Mouse (Mus musculus) ES-E14 (cell line): ENCODE measurements around the gene Dock11. TPM values are rescaled to one million over a fixed set of nuclear protein-coding genes. Genes with fewer than 3 reads are reported as not detected.

Experiments
- DNase-seq: peaks from one replicate; pipeline ENCODE4 v3.0.0-alpha.2; 2013; ENCODE audit warnings: low read depth, low spot score
- H3K27ac ChIP-seq: 2 replicates; pipeline ENCODE4 v1.5.1; 2012; ENCODE audit warnings: low read depth, mild to moderate bottlenecking, low read length, moderate library complexity, mixed read lengths; ENCODE audit not compliant: poor library complexity, insufficient read depth, severe bottlenecking
- H3K36me3 ChIP-seq: 2 replicates; pipeline ENCODE4 v1.6.1; 2012; ENCODE audit warnings: mild to moderate bottlenecking, low read length, moderate library complexity, mixed read lengths; ENCODE audit not compliant: control insufficient read depth, poor library complexity, insufficient read depth, severe bottlenecking
- H3K4me1 ChIP-seq, 2 experiments: fragments of 150-350 bp in 1 of 2; sonication (generic) in 1 of 2; 2 replicates each; pipeline ENCODE4 v1.6.1; 2012; ENCODE audit warnings: low read length in 2 of 2, mild to moderate bottlenecking in 1 of 2, mixed read lengths in 1 of 2; ENCODE audit not compliant: control insufficient read depth in 2 of 2, insufficient read depth in 2 of 2, poor library complexity in 1 of 2
- H3K4me3 ChIP-seq, 2 experiments: fragments of 150-350 bp in 1 of 2; sonication (generic) in 1 of 2; 2 replicates each; pipeline ENCODE4 v1.5.1; 2012; ENCODE audit warnings: low read length in 2 of 2, low read depth in 1 of 2, mild to moderate bottlenecking in 1 of 2, mixed read lengths in 1 of 2; ENCODE audit not compliant: insufficient read depth in 1 of 2, poor library complexity in 1 of 2, severe bottlenecking in 1 of 2
- H3K9ac ChIP-seq: 2 replicates; pipeline ENCODE4 v1.6.1; 2012; ENCODE audit warnings: low read depth, mild to moderate bottlenecking, low read length, mixed read lengths; ENCODE audit not compliant: poor library complexity, insufficient read depth, severe bottlenecking
- H3K9me3 ChIP-seq: fragments of 150-350 bp; sonication (generic); 2 replicates; pipeline ENCODE4 v1.6.1; 2012; ENCODE audit warnings: low read depth, mild to moderate bottlenecking, low read length; ENCODE audit not compliant: control insufficient read depth, insufficient read depth
- CHD2 ChIP-seq: IDR thresholded peaks from 2 replicates; pipeline ENCODE4 v1.6.1; 2014; ENCODE audit warnings: mild to moderate bottlenecking, low read depth, low read length, inconsistent platforms
- HCFC1 ChIP-seq: IDR thresholded peaks from 2 replicates; pipeline ENCODE4 v1.6.1; 2012; ENCODE audit warnings: low read length, inconsistent platforms, borderline replicate concordance; ENCODE audit not compliant: insufficient read depth
- MAFK ChIP-seq: IDR thresholded peaks from 2 replicates; pipeline ENCODE4 v1.6.1; 2014; ENCODE audit warnings: mild to moderate bottlenecking, low read depth, low read length, inconsistent platforms; ENCODE audit not compliant: insufficient read depth
- ZC3H11A ChIP-seq: IDR thresholded peaks from 2 replicates; pipeline ENCODE4 v1.6.1; 2012; ENCODE audit warnings: low read depth, mild to moderate bottlenecking, inconsistent platforms, low read length, borderline replicate concordance
- ZNF384 ChIP-seq: IDR thresholded peaks from 2 replicates; pipeline ENCODE4 v1.6.1; 2012; ENCODE audit warnings: low read depth, low read length, inconsistent platforms
- in situ Hi-C, 2 experiments: fragments of 600-800 bp; cut with MboI; formaldehyde crosslinking; loops; one replicate each; pipeline ENCODE4 v1.15.1; 2025; ENCODE audit warnings: low sequenced_read_pairs in 2 of 2, inconsistent platforms in 1 of 2; ENCODE audit not compliant: unreplicated experiment in 2 of 2
- total RNA-seq: library from RNA; depleted of rRNA; stranded (reverse); fragments of 300-350 nt; gene quantifications from 2 replicates; pipeline ENCODE4 v1.2.3, GENCODE M21; 2012

Dock11 gene
- total RNA-seq, 1 experiment: 11.0 TPM

- TF ChIP-seq HCFC1 (no peak), ZC3H11A (no peak), ZNF384 (no peak), MAFK (no peak), CHD2 (no peak)
- Histone ChIP-seq H3K9me3 (no peaks in the 10 kb centered on the region), H3K9ac (no peak overlapping the region), H3K4me3 (no peak overlapping the region), H3K27ac (no peak overlapping the region), H3K36me3 (no peaks in the 10 kb centered on the region), H3K4me1 (peaks cover 0 to 2% of the 10 kb centered on the region in 2 experiments; a peak in 1 of 4 replicates)
- in situ Hi-C loops: no loop called here
- DNase-seq: no peak
Observed at GRCm38 (mm10) chrX:35891534-35892125, 3.0 kb downstream of the Dock11 start.

GRCm38 (mm10) chrX:35892377-35892776, 3.7 kb downstream of the Dock11 start:
- Histone ChIP-seq H3K36me3 (no peaks in the 10 kb centered on the region), H3K9me3 (no peaks in the 10 kb centered on the region), H3K4me3 (no peak overlapping the region), H3K27ac (no peak overlapping the region), H3K4me1 (peaks cover 0 to 2% of the 10 kb centered on the region in 2 experiments; a peak in 1 of 4 replicates), H3K9ac (no peak overlapping the region)
- TF ChIP-seq ZNF384: no peak
- TF ChIP-seq HCFC1: no peak
- TF ChIP-seq MAFK: no peak
- no peak for TF ChIP-seq CHD2
- TF ChIP-seq ZC3H11A: no peak
- in situ Hi-C loops: no loop called here
- DNase-seq: no peak

- no peak for DNase-seq
- H3K9ac ChIP-seq: no peak overlapping the region
- no peak overlapping the region for H3K4me3 ChIP-seq
- H3K36me3 ChIP-seq: no peaks in the 10 kb centered on the region
- in situ Hi-C loops: no loop called here
- H3K4me1 ChIP-seq: peaks cover 0 to 2% of the 10 kb centered on the region in 2 experiments; a peak in 1 of 4 replicates
- H3K9me3 ChIP-seq: no peaks in the 10 kb centered on the region
- TF ChIP-seq ZNF384 (no peak), HCFC1 (no peak), MAFK (no peak), CHD2 (no peak), ZC3H11A (no peak)
- H3K27ac ChIP-seq: no peak overlapping the region
Observed at GRCm38 (mm10) chrX:35897648-35898500, 9.2 kb downstream of the Dock11 start.

- Histone ChIP-seq H3K4me1 (peaks cover 0 to 2% of the 10 kb centered on the region in 2 experiments; a peak in 1 of 4 replicates), H3K4me3 (no peak overlapping the region), H3K27ac (no peak overlapping the region), H3K9me3 (no peaks in the 10 kb centered on the region), H3K9ac (no peak overlapping the region), H3K36me3 (no peaks in the 10 kb centered on the region)
- DNase-seq: no peak
- in situ Hi-C loops: no loop called here
- TF ChIP-seq HCFC1: no peak
Observed at GRCm38 (mm10) chrX:35898501-35898766, 9.8 kb downstream of the Dock11 start.
